Comparison of ENCODE assay signal across 12 mouse cellular contexts in the genomic region with DNA sequence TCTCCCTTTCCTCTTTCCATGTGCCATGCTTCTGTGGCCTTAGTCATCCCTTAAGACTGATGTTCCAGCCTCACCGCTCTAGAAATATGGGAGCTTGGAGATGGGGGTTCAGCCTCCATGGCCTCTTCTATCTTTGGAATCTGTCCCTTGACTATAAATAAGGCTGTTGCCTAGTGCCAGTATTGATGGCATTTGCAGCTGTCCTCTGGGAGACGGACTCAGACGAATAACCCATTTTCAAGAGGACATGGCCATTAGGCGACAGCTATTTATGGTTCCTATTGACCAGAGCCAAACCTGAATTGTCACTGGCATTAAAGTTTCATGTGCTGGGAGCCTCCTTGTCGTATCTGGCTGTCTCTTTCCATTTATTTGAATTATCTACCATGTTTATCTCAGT.
"Had no signal": no experiment of that assay in that cellular context is flagged by ENCODE, and none has a peak within 500 bp of the region (broad histone marks: within the 10 kb centered on the region; RNA-seq: fewer than 3 reads in every experiment).

No protein-coding gene starts in this region.

- H3K9ac ChIP-seq: limb, embryonic 13.5 days; liver, embryonic 14.5 days; midbrain, embryonic 13.5 days had no signal

- H3K27me3 ChIP-seq: limb, embryonic 13.5 days had no signal

- H3K9me3 ChIP-seq: limb, embryonic 13.5 days; midbrain, embryonic 13.5 days had no signal

- H3K4me2 ChIP-seq: limb, embryonic 13.5 days; midbrain, embryonic 13.5 days had no signal

- H3K36me3 ChIP-seq: limb, embryonic 13.5 days; midbrain, embryonic 13.5 days had no signal

- H3K4me3 ChIP-seq: layer of hippocampus, adult 2 months; limb, embryonic 13.5 days; midbrain, embryonic 13.5 days had no signal

- DNase-seq: kidney, adult 11 months; kidney, postnatal 10 days; kidney, postnatal 4 days; left cerebral cortex, postnatal 4 days; lung, adult 18-20 months; right cerebral cortex, adult 18-20 months; right cerebral cortex, postnatal 25 days had no signal

- ATAC-seq: midbrain, embryonic 13.5 days had no signal

- H3K27ac ChIP-seq: layer of hippocampus, adult 2 months; limb, embryonic 13.5 days; liver, embryonic 14.5 days; midbrain, embryonic 13.5 days; stomach, postnatal 0 days had no signal
